Mouse (Mus musculus): ENCODE data around the gene Isoc2b. TPM values are rescaled to one million over a fixed set of nuclear protein-coding genes. Genes with fewer than 3 reads are reported as not detected.
"Not testable (repeated sequence)": the region's sequence is repeated elsewhere in the genome, so short reads cannot be mapped to it uniquely, and the experiment has no call there.

Isoc2b gene
- polyA plus RNA-seq, 1 experiment: not detected

DNA sequence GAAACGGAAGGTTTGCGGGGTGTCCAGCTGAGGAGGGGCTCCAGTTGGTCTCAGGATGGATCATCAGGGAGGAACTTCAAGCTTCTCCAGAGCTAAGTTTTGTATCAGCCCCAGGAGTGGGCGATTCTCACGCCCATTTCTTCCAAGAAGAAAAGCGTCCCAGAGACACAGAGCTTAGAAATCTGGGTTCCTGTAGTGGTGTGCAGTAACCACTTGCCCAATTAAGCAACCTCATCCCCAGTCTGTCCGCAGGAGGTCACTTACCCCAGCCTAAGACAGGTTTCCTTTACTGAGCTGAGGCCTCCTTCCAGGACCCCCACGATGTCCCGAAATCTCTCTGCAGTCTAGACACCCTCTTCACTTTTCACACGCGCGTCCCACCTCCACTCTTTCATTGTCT, 7.2 kb upstream of the Isoc2b start:
- TF ChIP-seq POLR2A (IDR thresholded peaks at IDR 0.05; ENCODE audit: insufficient read depth, low read depth, low read length): no peak
- TF ChIP-seq CTCF (IDR thresholded peaks at IDR 0.05; ENCODE audit: insufficient read depth, low read depth, low read length): no peak
- H3K27ac ChIP-seq (ENCODE audit: insufficient read depth, low read depth, low read length): no peak overlapping the region
- WGBS: 4% methylated on average over 11 of the region's 11 CpGs
- peaks cover 8% of the 10 kb centered on the region for H3K4me1 ChIP-seq (ENCODE audit: control insufficient read depth, insufficient read depth, low read length)
- peak overlapping the region; percentile 59 for H3K4me3 ChIP-seq (ENCODE audit: insufficient read depth, low read depth, low read length)

DNA sequence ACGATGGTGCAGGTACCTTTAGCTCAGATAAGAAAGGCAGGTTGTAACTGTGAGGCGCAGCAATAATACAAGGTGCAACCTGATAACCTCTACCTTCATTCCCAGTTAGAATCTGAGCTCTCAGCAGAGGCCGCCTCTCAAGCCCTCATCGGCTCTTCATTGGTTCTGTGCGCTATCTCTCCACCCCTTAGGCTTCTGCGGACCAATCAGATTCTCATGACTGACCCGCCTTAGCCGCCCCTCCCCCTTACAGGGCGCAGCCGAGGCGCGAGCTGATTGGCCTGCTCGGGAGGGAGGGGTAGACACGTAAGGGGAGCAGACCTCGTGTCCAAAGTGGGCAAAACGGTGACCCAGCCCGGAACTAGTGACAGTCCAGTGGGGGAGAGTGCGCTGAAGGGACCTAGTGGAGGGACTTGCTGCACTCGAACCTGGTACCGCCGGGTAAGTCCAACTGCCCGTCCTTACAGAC, 6.7 kb upstream of the Isoc2b start, which contains the start of gene Isoc2a:
Gene Isoc2a, plus strand, starts transcription at position 401 of the 469 bp plus-strand sequence.
- Histone ChIP-seq H3K27ac (ENCODE audit: insufficient read depth, low read depth, low read length) (peak within 1 kb of the TSS; percentile 61; the same call in 1 of the 2 replicates), H3K4me3 (ENCODE audit: insufficient read depth, low read depth, low read length) (peak within 1 kb of the TSS; percentile 59), H3K4me1 (ENCODE audit: control insufficient read depth, insufficient read depth, low read length) (peaks cover 8% of the 10 kb centered on the region)
- no peak for TF ChIP-seq CTCF (IDR thresholded peaks at IDR 0.05; ENCODE audit: insufficient read depth, low read depth, low read length)
- TF ChIP-seq POLR2A (IDR thresholded peaks at IDR 0.05; ENCODE audit: insufficient read depth, low read depth, low read length): peak; percentile 38; the same call in 1 of the 2 replicates
- WGBS: 1% methylated on average over 22 of the region's 22 CpGs

DNA sequence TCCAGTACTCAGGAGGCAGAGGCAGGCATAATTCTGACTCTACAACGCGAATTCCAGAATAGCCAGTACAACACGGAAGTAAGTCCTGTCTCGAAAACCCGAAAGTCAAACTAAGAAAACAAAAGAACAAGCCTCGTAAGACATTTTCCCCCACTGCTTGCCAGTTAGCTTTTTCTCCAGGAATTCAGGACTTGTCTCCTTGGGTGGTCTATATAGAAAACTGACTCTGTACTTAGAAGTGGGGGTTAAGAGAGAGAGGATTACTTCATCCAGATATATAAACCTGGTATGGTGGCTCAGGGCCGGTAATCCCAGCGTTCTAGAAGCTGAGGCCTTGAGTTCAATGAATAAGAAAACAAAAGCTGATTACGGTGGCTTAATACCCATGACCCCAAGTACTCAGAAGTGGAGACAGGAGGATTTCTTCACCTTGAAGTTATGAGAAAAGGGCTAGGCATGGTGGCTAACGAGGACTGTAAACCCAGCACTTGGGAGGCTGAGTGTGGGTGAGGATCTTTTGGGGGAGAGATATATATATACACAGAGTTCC, 3.4 kb downstream of the Isoc2b start:
- Histone ChIP-seq H3K4me3 (ENCODE audit: insufficient read depth, low read depth, low read length) (peak overlapping the region; percentile 89), H3K27ac (ENCODE audit: insufficient read depth, low read depth, low read length) (peak overlapping the region; percentile 73), H3K4me1 (ENCODE audit: control insufficient read depth, insufficient read depth, low read length) (peaks cover 2% of the 10 kb centered on the region; the same call in 1 of the 2 replicates)
- 15% methylated on average over 10 of the region's 10 CpGs for WGBS
- TF ChIP-seq POLR2A (IDR thresholded peaks at IDR 0.05; ENCODE audit: insufficient read depth, low read depth, low read length) (no peak), CTCF (IDR thresholded peaks at IDR 0.05; ENCODE audit: insufficient read depth, low read depth, low read length) (no peak)

DNA sequence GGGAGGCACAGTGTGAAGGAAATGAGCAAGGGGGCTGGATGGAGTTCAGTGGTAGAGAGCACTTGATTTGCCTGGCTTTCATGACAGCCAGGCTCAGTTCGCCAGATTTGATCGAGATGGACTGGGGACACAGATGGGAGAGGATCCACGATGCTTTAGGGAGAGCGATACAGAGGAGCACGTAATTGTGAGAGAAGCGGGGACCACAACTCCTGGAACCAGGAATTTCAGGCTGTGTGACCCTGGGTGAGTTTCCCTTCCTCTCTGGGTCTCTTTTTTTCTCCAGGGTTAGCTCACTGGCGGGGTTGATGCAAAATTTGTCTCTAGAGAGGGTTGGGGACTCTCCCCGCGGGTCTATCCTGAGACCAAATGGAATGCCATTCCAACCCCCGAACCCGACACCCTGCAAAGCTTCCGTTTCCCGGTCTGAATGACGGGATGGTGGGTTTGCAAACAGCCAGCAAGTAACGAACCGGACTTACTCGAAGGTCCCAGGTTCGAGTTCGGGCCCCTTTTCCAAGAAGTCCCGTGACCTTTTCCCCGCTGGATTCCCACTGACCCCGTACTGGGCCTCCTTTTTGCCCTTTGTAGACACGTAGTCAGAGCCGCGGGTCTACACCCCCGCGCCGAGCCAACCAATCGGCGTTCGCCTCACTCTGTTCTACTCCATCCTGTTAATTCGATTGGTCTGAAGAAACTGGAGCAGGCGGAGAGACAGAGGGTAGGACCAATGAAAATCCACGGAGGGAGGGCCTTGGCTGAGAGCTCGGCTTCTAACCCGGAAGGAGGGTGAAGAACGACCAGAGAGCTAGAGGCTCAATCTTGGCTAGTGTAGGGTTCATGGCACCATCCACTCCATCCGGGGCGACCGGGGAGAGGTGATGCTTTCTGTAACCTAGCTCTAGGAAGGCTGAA, 4.2 kb downstream of the Isoc2b start:
- TF ChIP-seq POLR2A (IDR thresholded peaks at IDR 0.05; ENCODE audit: insufficient read depth, low read depth, low read length) (peak; percentile 85), CTCF (IDR thresholded peaks at IDR 0.05; ENCODE audit: insufficient read depth, low read depth, low read length) (no peak)
- WGBS: 3% methylated on average over 40 of the region's 40 CpGs
- Histone ChIP-seq H3K27ac (ENCODE audit: insufficient read depth, low read depth, low read length) (peak overlapping the region; percentile 78), H3K4me1 (ENCODE audit: control insufficient read depth, insufficient read depth, low read length) (peaks cover 2% of the 10 kb centered on the region; the same call in 1 of the 2 replicates), H3K4me3 (ENCODE audit: insufficient read depth, low read depth, low read length) (peak overlapping the region; percentile 89)

DNA sequence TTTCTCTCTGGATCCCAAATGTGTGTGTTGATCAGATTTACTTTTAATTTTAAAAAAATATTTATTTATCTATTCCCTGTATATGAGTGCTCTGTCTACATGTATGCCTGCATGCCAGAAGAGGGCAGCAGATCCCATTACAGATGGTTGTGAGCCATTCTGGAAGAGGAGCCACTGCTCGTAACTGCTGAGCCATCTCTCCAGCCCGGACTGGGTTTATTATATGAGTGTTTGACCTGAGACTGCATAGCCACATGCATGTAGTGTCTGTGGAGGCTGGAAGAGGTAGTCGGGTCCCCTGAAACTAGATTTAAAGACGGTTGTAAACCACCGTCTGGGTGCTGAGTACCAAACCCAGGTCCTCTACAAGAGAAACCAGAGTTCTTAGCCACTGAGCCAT, 5.0 kb downstream of the Isoc2b start:
- H3K4me3 ChIP-seq (ENCODE audit: insufficient read depth, low read depth, low read length): no peak overlapping the region
- H3K4me1 ChIP-seq (ENCODE audit: control insufficient read depth, insufficient read depth, low read length): peaks cover 2% of the 10 kb centered on the region; the same call in 1 of the 2 replicates
- H3K27ac ChIP-seq (ENCODE audit: insufficient read depth, low read depth, low read length): peak overlapping the region; percentile 78; the same call in 1 of the 2 replicates
- TF ChIP-seq CTCF (IDR thresholded peaks at IDR 0.05; ENCODE audit: insufficient read depth, low read depth, low read length) (no peak), POLR2A (IDR thresholded peaks at IDR 0.05; ENCODE audit: insufficient read depth, low read depth, low read length) (no peak)
- 59% methylated on average over 5 of the region's 5 CpGs for WGBS

DNA sequence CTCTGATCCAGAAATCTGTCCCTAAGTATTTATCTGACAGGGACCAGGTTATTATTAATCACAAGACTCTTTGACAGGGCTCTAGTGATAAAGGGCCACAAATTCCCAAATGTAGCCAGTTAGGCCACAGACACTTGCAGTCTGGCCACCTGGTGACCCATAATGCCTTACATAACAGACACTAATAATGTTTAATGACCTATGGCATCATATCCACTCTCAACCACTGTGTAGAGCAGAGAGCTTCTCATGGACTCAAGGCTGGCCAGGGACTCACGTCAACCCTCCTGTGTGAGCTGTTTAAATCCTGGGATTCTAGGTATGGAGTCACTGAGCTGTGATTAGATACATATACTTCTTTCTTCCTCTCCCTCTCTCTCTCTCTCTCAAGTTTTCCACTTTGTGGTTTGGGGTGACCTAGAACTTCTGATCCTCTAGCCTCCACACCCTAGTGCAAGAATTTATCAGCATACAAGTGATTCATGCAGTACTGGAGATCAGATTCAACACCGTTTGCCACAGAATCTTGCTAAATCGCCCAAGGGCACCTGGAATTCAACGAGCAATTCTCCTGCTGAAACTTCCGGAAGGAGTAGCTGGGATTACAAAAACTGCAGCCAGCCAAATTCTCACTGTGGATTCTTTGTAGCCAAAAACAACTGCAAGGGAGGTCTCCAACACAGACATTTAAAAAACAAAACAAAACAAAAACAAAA, 5.8 kb downstream of the Isoc2b start:
- H3K4me3 ChIP-seq (ENCODE audit: insufficient read depth, low read depth, low read length): no peak overlapping the region
- peaks cover 2% of the 10 kb centered on the region; the same call in 1 of the 2 replicates for H3K4me1 ChIP-seq (ENCODE audit: control insufficient read depth, insufficient read depth, low read length)
- 77% methylated on average over 5 of the region's 5 CpGs for WGBS
- no peak overlapping the region for H3K27ac ChIP-seq (ENCODE audit: insufficient read depth, low read depth, low read length)
- TF ChIP-seq CTCF (IDR thresholded peaks at IDR 0.05; ENCODE audit: insufficient read depth, low read depth, low read length) (no peak), POLR2A (IDR thresholded peaks at IDR 0.05; ENCODE audit: insufficient read depth, low read depth, low read length) (no peak)

DNA sequence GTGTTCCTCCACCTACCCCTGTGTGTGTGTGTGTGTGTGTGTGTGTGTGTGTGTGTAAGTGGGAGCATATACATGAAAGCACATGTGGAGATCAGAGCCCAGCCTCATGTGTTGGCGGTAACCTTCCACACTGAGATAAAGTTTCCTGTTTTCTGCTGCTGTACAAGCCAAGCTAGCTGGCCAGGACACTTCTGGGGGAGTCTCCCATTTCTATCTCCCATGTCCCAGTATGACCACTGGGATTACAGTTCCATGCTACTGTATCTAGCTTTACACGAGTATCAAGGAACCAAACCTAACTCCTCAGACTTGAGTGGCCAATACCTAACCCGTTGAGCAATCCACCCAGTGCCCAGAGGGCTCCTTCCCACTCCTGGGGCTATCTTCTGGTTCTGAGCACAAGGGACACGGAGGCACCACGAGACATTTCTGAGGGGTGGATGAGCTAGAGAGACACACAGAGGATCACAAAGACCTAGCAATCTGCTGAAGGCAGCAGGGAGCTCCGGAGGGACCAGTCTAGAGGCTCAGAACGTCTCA, 6.4 kb downstream of the Isoc2b start:
- no peak overlapping the region for H3K27ac ChIP-seq (ENCODE audit: insufficient read depth, low read depth, low read length)
- WGBS: 82% methylated on average over 7 of the region's 7 CpGs

DNA sequence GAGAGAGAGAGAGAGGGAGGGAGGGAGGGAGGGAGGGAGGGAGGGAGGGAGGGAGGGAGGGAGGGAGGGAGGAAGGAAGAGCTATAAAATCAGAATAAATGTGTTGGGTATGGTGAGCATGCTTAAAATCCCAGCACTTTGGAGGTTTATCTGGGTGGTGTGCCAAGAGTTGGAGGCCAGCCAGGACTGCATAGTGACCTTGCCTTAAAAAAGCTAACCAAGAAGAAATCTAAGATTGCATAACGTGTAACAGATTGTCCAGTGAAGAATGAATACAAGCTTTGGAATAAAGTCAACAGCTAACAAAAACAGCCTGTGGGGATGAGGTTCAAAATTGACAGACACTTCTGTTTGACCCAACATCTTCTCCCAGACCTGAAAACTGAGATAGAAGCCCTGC, 7.0 kb downstream of the Isoc2b start:
- no peak overlapping the region for H3K27ac ChIP-seq (ENCODE audit: insufficient read depth, low read depth, low read length)
- H3K4me1 ChIP-seq (ENCODE audit: control insufficient read depth, insufficient read depth, low read length): peaks cover 2% of the 10 kb centered on the region; the same call in 1 of the 2 replicates
- H3K4me3 ChIP-seq (ENCODE audit: insufficient read depth, low read depth, low read length): no peak overlapping the region
- TF ChIP-seq POLR2A (IDR thresholded peaks at IDR 0.05; ENCODE audit: insufficient read depth, low read depth, low read length) (no peak), CTCF (IDR thresholded peaks at IDR 0.05; ENCODE audit: insufficient read depth, low read depth, low read length) (no peak)
- 33% methylated on average over 1 of the region's 1 CpGs for whole genome bisulfite sequencing

More for the DNA sequence above, 6.4 kb downstream of the Isoc2b start:
- TF ChIP-seq POLR2A (IDR thresholded peaks at IDR 0.05; ENCODE audit: insufficient read depth, low read depth, low read length): no peak
- TF ChIP-seq CTCF (IDR thresholded peaks at IDR 0.05; ENCODE audit: insufficient read depth, low read depth, low read length): no peak
- Histone ChIP-seq H3K4me1 (ENCODE audit: control insufficient read depth, insufficient read depth, low read length) (peaks cover 2% of the 10 kb centered on the region; the same call in 1 of the 2 replicates), H3K4me3 (ENCODE audit: insufficient read depth, low read depth, low read length) (no peak overlapping the region)

DNA sequence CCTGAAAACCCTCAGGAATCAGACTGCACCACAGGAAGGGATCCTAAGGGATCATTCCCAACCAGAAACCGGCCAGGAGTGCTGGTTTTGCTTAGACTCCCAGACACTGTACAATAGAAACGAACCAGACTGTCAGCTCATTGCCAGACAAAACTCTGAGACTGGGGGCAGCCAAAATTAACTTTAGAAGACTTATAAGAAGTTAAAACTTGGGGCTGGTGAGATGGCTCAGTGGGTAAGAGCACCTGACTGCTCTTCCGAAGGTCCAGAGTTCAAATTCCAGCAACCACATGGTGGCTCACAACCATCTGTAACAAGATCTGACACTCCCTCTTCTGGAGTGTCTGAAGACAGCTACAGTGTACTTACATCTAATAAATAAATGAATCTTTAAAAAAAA, 9.1 kb downstream of the Isoc2b start:
- 78% methylated on average over 3 of the region's 3 CpGs for WGBS
- not testable (repeated sequence) for H3K4me1 ChIP-seq (ENCODE audit: control insufficient read depth, insufficient read depth, low read length); H3K27ac ChIP-seq (ENCODE audit: insufficient read depth, low read depth, low read length); H3K4me3 ChIP-seq (ENCODE audit: insufficient read depth, low read depth, low read length)

Measured in olfactory bulb, adult 2 months (tissue).